Mouse (Mus musculus): ENCODE measurements around the gene Gpr101. TPM values are rescaled to one million over a fixed set of nuclear protein-coding genes. Genes with fewer than 3 reads are reported as not detected.

Gpr101 gene
- total RNA-seq (2014; fragmentation: Nextera tagmentation), result not detected in 2 replicates
- not detected in 2 replicates for total RNA-seq (2017)

- no peak for ATAC-seq (replicated peaks; ENCODE audit: poor library complexity, severe bottlenecking)
These were observed at the start of gene Gpr101 for GRCm38 (mm10) chrX:57503634-57504033. Gene Gpr101, minus strand, starts transcription at chrX:57503757.

- ATAC-seq (replicated peaks; ENCODE audit: poor library complexity, severe bottlenecking), result no peak
These were observed 17.8 kb upstream of the Gpr101 start for GRCm38 (mm10) chrX:57521117-57522095.

- no peak for ATAC-seq (replicated peaks; ENCODE audit: poor library complexity, severe bottlenecking)
These were observed 2.7 kb upstream of the Gpr101 start for GRCm38 (mm10) chrX:57506247-57506646.

Other genes with a start within 250 kb of the Gpr101 start
- gene Arhgef6, start 165.0 kb downstream of the Gpr101 start, total RNA-seq (2014; fragmentation: Nextera tagmentation), result 104 and 126 TPM in 2 replicates
- gene Arhgef6, start 165.0 kb downstream of the Gpr101 start, total RNA-seq (2017), result 100 and 119 TPM in 2 replicates
- gene Rbmx, start 110.7 kb downstream of the Gpr101 start, total RNA-seq (2014; fragmentation: Nextera tagmentation), result 81.2 and 92.6 TPM in 2 replicates
- gene Rbmx, start 110.7 kb downstream of the Gpr101 start, total RNA-seq (2017), result 74.0 and 74.1 TPM in 2 replicates
- gene Gm364, start 94.6 kb downstream of the Gpr101 start, total RNA-seq (2014; fragmentation: Nextera tagmentation), result not detected in 2 replicates
- gene Gm364, start 94.6 kb downstream of the Gpr101 start, total RNA-seq (2017), result 0.46 TPM in 1 of 2 replicates, not detected in the other

Data from granulocyte monocyte progenitor cell, adult 5-6 weeks (primary cell).